Mouse (Mus musculus) stomach, postnatal 0 days (tissue): ENCODE results near the gene Cacna2d3. TPM values are rescaled to one million over a fixed set of nuclear protein-coding genes. Genes with fewer than 3 reads are reported as not detected.

Experiments used
- ATAC-seq: fragments of 200-750 bp; cut with Nextera tagmentation; 2 replicates; pipeline ENCODE4 v1.8.0; 2017; ENCODE audit not compliant: low FRiP score, low TSS enrichment
- DNase-seq: peaks from one replicate; pipeline ENCODE4 v3.0.0-alpha.2; 2016; ENCODE audit warnings: low spot score
- H3K27ac ChIP-seq: fragments of 300-500 bp; sonication (generic); replicated peaks from 2 replicates; pipeline ENCODE4 v1.5.1; 2014; ENCODE audit warnings: mild to moderate bottlenecking, control low read depth
- H3K27me3 ChIP-seq: fragments of 300-500 bp; sonication (generic); 2 replicates; pipeline ENCODE4 v1.6.1; 2014; ENCODE audit warnings: low read length; ENCODE audit not compliant: control insufficient read depth, insufficient read depth
- H3K36me3 ChIP-seq: fragments of 300-500 bp; sonication (generic); 2 replicates; pipeline ENCODE4 v1.6.1; 2014; ENCODE audit warnings: low read length, mixed read lengths; ENCODE audit not compliant: control insufficient read depth, insufficient read depth
- H3K4me1 ChIP-seq: fragments of 300-500 bp; sonication (generic); replicated peaks from 2 replicates; pipeline ENCODE4 v1.6.1; 2014; ENCODE audit warnings: antibody characterized with exemption; ENCODE audit not compliant: control insufficient read depth, insufficient read depth
- H3K4me2 ChIP-seq: fragments of 300-500 bp; sonication (generic); replicated peaks from 2 replicates; pipeline ENCODE4 v1.6.1; 2014; ENCODE audit warnings: low read depth, mild to moderate bottlenecking, control low read depth, moderate library complexity
- H3K4me3 ChIP-seq: fragments of 300-500 bp; sonication (generic); 2 replicates; pipeline ENCODE4 v1.5.1; 2014; ENCODE audit warnings: low read depth, low read length, control low read depth
- H3K9ac ChIP-seq: fragments of 300-500 bp; sonication (generic); 2 replicates; pipeline ENCODE4 v1.6.1; 2014; ENCODE audit warnings: mild to moderate bottlenecking, low read length, control low read depth, mixed read lengths
- H3K9me3 ChIP-seq: fragments of 300-500 bp; sonication (generic); 2 replicates; pipeline ENCODE4 v1.6.1; 2016; ENCODE audit warnings: low read length; ENCODE audit not compliant: control insufficient read depth
- CTCF ChIP-seq: IDR thresholded peaks from 2 replicates; pipeline ENCODE4 v1.5.1; 2016; ENCODE audit warnings: antibody characterized with exemption, low read depth, mild to moderate bottlenecking, moderate library complexity
- EP300 ChIP-seq: optimal IDR thresholded peaks from 2 replicates; pipeline ENCODE3; 2016; ENCODE audit warnings: antibody characterized with exemption
- WGBS: fragments of 180-500 bp; shearing (Covaris S2); extraction: QIAGEN DNeasy Blood & Tissue Kit; methylation state at CpG from one replicate; pipeline ENCODE4 v1.1.7; 2014; 5-methylcytosine and 5-hydroxymethylcytosine counted together
- polyA plus RNA-seq: library from polyadenylated mRNA; unstranded; fragments of >200 nt; fragmentation: Nextera tagmentation; extraction: Ambion mirVana; gene quantifications from 2 replicates; pipeline ENCODE4 v1.2.1, GENCODE M21; 2015

Cacna2d3 gene
- polyA plus RNA-seq, 1 experiment from 2014 or later: 0.98 TPM

DNA sequence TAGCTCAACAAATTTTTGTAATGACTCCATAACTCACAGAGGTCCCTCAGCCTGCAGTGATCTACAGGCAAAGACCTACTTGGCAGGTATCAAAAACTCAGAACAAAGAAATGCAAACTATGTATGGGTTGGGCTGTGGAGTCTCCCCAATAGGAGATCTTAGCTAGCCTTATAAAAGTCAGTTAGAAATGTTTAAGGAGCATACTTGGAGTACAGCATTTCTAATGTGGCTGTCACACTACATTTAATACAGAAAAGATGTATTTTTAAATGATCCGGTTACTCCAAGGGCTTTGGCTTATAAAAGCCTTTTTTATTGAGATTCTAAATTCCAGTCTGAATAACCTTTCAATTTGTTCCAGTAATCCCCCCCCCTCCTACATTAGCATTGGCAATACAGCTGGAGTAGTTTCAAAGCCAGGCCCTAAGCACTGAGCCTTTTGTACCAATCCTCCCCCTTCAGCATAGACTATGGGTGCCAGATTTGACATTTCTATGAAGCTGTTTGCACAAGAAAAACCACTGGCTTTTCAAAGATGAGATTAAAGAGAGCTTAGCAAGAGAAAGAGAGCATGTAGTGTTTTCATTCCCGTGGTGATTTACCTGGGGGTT lies 495.8 kb downstream of the Cacna2d3 start:
- DNase-seq (no peak), ATAC-seq (no peak)
- WGBS: 49% methylated on average over 2 of the region's 2 CpGs
- Histone ChIP-seq H3K4me1 (no peaks in the 10 kb centered on the region), H3K9ac (no peak overlapping the region), H3K4me2 (no peak overlapping the region), H3K4me3 (no peak overlapping the region), H3K36me3 (no peaks in the 10 kb centered on the region), H3K27me3 (no peaks in the 10 kb centered on the region), H3K9me3 (no peaks in the 10 kb centered on the region), H3K27ac (no peak overlapping the region)
- no peak for TF ChIP-seq EP300
- no peak for TF ChIP-seq CTCF

DNA sequence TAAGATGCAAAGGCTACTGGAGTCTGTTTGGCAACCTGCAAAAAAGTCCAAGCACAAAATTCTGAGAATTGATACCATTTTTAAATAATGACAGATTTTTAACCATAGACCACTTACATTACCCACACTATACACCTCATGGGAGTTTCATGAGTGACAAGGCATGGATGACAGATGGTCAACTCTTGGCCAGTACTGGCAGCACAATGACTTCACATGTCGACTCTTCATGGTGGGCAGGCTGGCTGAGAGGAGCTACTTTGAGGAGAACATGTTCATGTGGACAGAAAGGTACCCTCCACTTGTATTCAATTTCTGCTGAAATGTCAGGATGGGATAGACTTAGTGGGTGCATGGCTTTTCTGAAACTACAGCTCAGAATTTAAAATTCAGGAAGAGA lies 498.7 kb downstream of the Cacna2d3 start:
- Histone ChIP-seq H3K4me3 (no peak overlapping the region), H3K27me3 (no peaks in the 10 kb centered on the region), H3K27ac (no peak overlapping the region), H3K9ac (no peak overlapping the region), H3K36me3 (no peaks in the 10 kb centered on the region), H3K4me1 (no peaks in the 10 kb centered on the region), H3K4me2 (no peak overlapping the region), H3K9me3 (no peaks in the 10 kb centered on the region)
- TF ChIP-seq CTCF (no peak), EP300 (no peak)
- DNase-seq: no peak
- ATAC-seq: no peak
- 85% methylated on average over 1 of the region's 1 CpGs for WGBS

DNA sequence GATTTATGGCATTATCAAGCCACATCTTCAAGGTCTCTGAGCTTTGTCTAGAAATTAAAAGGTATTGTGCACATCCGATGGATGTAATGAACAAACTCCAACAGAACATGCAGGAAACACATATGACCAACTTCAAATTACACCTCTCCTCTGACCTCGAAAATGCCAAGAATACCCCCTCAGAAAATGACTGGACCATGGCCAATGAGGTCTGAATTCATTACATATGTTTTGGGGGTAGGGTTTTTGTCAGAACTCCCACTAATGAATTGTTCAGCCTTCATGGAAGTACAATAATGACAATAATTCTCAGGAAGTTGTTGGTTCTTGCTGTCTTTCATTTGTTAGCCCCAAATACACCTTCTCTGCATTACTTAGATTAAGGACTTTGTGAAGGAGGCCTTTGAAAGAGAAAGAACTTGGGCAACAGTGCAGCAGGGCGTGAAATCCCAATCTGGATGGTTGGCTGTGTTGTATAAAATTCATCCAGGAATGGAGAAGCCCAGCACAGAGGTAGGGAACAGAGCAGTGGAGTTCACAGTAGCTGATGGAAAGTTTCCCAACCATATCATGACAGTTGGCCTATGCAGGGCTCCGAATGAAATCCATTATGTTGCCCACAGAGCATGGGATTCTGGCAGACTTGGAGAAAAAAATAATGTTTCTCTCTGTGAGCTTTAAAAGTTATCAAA lies 499.3 kb downstream of the Cacna2d3 start:
- no peak for ATAC-seq
- no peak for DNase-seq
- TF ChIP-seq CTCF (no peak), EP300 (no peak)

GRCm38 (mm10) chr14:29216106-29216505 lies 505.6 kb downstream of the Cacna2d3 start:
- no peaks in the 10 kb centered on the region for H3K4me1 ChIP-seq
- no peak overlapping the region for H3K9ac ChIP-seq
- H3K27ac ChIP-seq: no peak overlapping the region
- no peak overlapping the region for H3K4me2 ChIP-seq
- TF ChIP-seq EP300: no peak
- no peak for TF ChIP-seq CTCF
- H3K27me3 ChIP-seq: no peaks in the 10 kb centered on the region
- WGBS: 90% methylated on average over 1 of the region's 1 CpGs
- no peak overlapping the region for H3K4me3 ChIP-seq
- DNase-seq: no peak
- no peak for ATAC-seq
- H3K9me3 ChIP-seq: no peaks in the 10 kb centered on the region
- no peaks in the 10 kb centered on the region for H3K36me3 ChIP-seq

More for the DNA sequence above, 499.3 kb downstream of the Cacna2d3 start:
- no peaks in the 10 kb centered on the region for H3K9me3 ChIP-seq
- H3K4me3 ChIP-seq: no peak overlapping the region
- H3K36me3 ChIP-seq: no peaks in the 10 kb centered on the region
- no peak overlapping the region for H3K4me2 ChIP-seq
- H3K9ac ChIP-seq: no peak overlapping the region
- H3K27ac ChIP-seq: no peak overlapping the region
- H3K27me3 ChIP-seq: no peaks in the 10 kb centered on the region
- WGBS: 78% methylated on average over 4 of the region's 4 CpGs
- no peaks in the 10 kb centered on the region for H3K4me1 ChIP-seq

DNA sequence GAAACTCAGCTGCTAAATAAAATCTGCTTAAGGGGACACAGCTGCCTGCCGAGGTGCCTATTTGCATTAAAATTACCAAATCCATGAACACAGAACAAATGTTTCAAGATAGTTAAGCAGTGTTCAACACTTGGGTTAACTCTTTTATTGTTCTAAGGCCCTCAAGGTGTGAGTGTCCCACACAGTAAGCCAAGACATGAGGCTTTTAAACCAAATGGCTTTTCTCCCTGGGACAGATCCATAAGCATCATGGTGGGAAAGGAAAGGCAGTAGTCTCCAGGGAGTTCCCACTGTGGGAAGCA lies 516.7 kb downstream of the Cacna2d3 start:
- TF ChIP-seq CTCF: no peak
- no peak for TF ChIP-seq EP300
- Histone ChIP-seq H3K36me3 (no peaks in the 10 kb centered on the region), H3K27me3 (no peaks in the 10 kb centered on the region), H3K4me3 (no peak overlapping the region), H3K9me3 (no peaks in the 10 kb centered on the region), H3K9ac (no peak overlapping the region), H3K27ac (no peak overlapping the region), H3K4me1 (no peaks in the 10 kb centered on the region), H3K4me2 (no peak overlapping the region)
- ATAC-seq (no peak), DNase-seq (no peak)
- WGBS: 73% methylated on average over 1 of the region's 1 CpGs

GRCm38 (mm10) chr14:29204236-29204966 lies 517.3 kb downstream of the Cacna2d3 start:
- DNase-seq: no peak
- 81% methylated on average over 10 of the region's 10 CpGs for WGBS
- no peak overlapping the region for H3K4me2 ChIP-seq
- H3K4me3 ChIP-seq: no peak overlapping the region
- no peaks in the 10 kb centered on the region for H3K4me1 ChIP-seq
- no peaks in the 10 kb centered on the region for H3K9me3 ChIP-seq
- H3K27me3 ChIP-seq: no peaks in the 10 kb centered on the region
- no peak overlapping the region for H3K9ac ChIP-seq
- TF ChIP-seq EP300: no peak
- TF ChIP-seq CTCF: no peak
- no peaks in the 10 kb centered on the region for H3K36me3 ChIP-seq
- no peak for ATAC-seq
- no peak overlapping the region for H3K27ac ChIP-seq
